Mouse (Mus musculus) megakaryocyte, adult 5-6 weeks (primary cell): ENCODE results near the gene Ecm2. TPM values are rescaled to one million over a fixed set of nuclear protein-coding genes. Genes with fewer than 3 reads are reported as not detected.

Experiments used
- ATAC-seq: 2 replicates; pipeline ENCODE4 v1.8.0; 2016; ENCODE audit warnings: mild to moderate bottlenecking, inconsistent platforms; ENCODE audit not compliant: poor library complexity, severe bottlenecking
- total RNA-seq, 2 experiments: library from RNA; stranded (forward) in 1 of 2; stranded (reverse) in 1 of 2; fragments of 153-499, 151-499 nt in 1 of 2; fragments of 221-1000, 200-1000 nt in 1 of 2; gene quantifications; 2 replicates each; pipeline versions ENCODE4 v1.2.3 to v1.2.4; 2015 to 2017

Ecm2 gene
- total RNA-seq (2015) (not detected in 2 replicates), total RNA-seq (2017) (0.07 TPM in 1 of 2 replicates, not detected in the other)

DNA sequence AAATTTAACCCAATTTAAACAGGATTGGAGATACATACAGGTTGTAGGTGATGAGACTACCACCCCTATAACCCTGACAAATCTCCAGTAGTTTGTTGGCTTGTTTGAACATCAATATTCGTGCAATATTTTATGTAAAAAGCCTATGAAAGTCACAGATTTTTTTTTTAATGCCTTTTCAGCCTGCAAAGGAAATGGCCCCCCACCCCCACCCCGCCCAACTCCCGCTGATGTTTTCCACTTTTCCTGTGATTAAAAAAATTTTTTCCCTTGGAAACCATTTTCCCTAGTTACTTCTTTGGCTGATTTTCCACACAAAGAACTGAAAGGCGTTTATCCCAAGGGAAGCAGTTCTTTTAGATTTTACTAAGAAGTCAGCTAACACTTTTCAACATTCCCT is at the start of gene Ecm2:
Gene Ecm2 (plus strand): TSS at position 301 of the 400 bp plus-strand sequence.
- no peak for ATAC-seq

DNA sequence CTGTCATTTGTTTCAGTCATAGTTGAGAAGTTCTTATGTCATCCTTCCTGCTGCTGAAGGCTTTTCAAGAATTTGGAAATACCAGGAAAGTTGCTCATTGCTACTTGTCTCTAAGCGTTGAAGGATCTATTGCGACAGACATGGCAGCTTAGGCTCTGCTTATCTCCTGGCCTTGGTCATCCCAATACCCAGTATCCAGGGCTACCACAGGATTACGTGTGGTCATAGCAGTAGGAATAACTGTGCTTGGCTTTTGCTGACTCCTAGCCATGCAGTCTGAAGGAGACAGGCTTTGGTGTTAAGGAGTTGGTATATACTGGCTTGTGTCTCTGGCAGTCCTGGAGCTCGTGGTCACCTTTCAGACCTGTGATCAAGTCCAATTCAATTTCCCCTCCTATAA is 44.3 kb upstream of the Ecm2 start:
- no peak for ATAC-seq

DNA sequence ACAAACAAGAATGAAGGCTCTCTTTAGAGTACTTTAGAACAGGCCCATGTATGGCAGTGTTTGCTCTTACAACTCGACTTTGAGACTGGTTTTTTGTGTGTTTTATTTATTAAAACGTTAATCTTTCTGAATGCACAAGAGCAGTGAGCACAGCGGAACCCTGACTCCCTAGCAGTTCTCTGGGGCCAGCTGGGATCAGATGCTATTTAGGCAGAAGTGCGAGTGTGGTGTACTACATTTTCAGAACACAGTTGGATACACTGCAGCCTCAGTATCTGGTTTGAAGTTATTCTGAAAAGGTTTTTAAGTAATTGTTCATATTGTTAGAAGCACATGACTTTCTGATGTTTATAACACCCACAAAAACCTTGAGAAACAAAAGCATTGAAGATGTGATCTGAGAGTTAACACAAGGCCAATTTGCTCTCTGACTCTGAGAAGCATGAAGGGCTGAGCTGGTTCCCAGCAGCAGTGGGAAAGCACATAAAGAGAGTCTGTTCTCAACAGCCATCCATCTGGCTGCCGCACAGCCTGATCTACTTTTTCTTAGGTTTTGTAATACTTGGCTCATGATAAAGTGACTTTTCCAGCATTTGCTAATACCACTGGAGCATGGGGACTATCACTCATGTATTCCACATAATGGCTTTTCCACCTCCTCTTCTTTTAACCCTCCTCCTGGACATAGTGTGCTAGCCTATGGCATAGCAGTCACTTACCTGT is 43.8 kb upstream of the Ecm2 start:
- no peak for ATAC-seq

DNA sequence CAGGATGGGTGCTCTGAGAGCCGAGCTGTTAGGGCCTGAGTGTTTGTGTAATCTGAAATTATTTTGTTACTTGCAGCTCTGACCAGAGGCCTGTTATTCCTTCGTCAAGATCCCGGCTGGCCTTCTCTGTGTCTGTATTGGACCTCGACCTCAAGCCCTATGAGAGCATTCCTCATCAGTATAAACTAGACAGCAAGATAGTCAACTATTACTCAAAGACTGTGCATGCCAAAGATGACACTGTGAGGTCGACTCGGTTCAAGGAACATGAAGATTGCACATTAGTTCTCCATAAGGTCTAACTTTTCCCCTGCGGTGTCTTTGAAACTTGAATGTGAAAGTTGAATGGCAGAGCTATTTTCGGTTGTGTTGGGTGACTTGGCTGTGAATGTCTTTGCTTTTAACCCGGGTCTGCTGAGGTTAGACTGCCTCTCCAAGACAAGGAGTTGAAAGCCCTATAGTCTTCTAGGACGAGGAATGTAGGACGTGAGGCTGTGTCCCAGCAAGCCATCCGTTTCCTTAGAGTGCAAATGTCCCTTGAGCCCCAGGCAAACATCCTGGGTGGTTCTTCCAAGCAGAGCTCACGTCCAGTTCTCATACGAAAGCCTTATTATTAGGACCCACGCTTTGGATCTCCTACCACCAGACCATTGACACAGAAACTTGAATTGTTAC is 43.0 kb upstream of the Ecm2 start:
- ATAC-seq = no peak

- no peak for ATAC-seq
These were observed 41.7 kb upstream of the Ecm2 start for GRCm38 (mm10) chr13:49462921-49463320.

GRCm38 (mm10) chr13:49465875-49466274 is 38.7 kb upstream of the Ecm2 start:
- ATAC-seq = no peak

GRCm38 (mm10) chr13:49466393-49467075 is 38.1 kb upstream of the Ecm2 start:
- ATAC-seq = no peak

GRCm38 (mm10) chr13:49467585-49467984 is 37.0 kb upstream of the Ecm2 start:
- ATAC-seq = no peak

GRCm38 (mm10) chr13:49469002-49469401 is 35.6 kb upstream of the Ecm2 start:
- no peak for ATAC-seq

GRCm38 (mm10) chr13:49470319-49470718 is 34.3 kb upstream of the Ecm2 start:
- ATAC-seq = no peak

DNA sequence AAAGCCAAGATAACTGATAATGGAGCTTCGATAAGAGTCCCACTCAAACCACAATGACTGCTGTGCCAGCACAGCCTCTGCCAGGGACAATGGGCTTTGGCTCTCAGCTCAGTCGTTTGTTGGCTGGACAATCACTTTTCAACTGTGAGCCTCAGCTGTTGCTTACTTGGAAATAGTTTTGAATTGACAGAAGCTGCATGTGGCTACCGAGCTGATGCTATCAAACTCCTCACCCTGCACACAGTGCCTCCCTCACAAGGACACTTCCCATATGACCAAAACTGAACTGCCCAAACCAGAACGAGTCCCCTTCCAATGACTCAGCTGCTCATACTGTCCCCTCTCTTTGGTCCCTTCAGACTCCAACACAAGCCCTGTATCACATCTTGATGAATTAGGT is 33.8 kb upstream of the Ecm2 start:
- ATAC-seq = no peak

- no peak for ATAC-seq
These were observed 32.5 kb upstream of the Ecm2 start for GRCm38 (mm10) chr13:49471981-49472675.

- ATAC-seq = no peak
These were observed 32.0 kb upstream of the Ecm2 start for GRCm38 (mm10) chr13:49472676-49473005.

- no peak for ATAC-seq
These were observed 26.7 kb upstream of the Ecm2 start for GRCm38 (mm10) chr13:49477887-49478286.

GRCm38 (mm10) chr13:49478851-49479374 is 25.7 kb upstream of the Ecm2 start:
- ATAC-seq = no peak

DNA sequence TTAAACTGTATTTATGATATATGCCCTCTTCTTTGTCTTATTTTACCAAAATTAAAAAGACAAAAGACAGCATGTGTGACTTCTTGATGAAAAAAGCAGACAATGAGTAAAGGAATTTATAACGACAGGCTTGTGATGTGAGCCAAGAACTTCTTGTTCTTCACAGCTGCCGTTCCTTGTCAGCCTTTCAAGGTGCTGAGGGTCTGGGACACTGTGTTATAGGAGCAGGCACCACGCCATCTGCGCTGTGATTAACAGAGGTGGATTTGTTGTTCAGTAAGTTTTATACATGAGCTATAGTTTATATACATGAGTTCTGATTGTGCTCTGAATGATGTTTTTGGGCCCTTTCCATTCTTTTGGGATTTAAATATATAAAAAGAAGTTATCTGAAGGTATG is 25.2 kb upstream of the Ecm2 start:
- ATAC-seq = no peak

DNA sequence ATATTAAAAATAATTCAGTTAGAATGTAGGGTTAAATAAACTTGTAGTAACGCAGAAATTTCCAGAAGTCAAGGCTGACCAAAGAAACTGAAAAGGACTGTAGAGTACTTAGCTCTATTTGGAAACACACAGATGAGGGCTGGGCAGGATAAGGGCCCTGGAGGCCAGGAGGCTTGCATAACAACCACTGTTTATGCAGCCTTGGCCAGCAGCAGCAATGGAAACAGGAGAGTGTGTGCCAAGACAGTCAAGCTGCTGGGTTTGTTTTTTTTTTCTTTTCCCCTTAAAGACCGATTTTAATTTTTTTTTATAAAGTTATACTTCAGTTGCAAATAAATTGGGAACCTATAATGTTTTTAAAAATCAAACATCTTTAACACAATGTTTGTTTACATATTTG is 24.6 kb upstream of the Ecm2 start:
- ATAC-seq = no peak

DNA sequence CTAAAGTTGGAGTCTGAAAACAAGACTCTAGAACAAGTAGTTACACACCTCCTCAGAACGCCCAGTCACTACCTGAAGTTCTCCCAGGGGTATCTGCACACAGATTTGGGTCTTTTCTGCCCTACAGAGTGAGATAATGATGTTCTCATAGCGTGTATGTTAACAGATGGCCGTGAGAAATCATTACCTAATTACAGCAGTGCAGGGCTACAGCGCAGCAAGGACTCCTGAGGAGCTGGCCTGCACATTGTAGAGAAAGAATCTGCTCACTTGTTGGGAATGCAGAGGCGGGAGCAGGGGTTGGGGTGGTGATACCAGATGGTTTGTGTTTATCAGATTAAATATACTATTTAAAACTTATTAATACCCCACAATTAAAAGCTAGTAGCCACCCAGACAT is 24.1 kb upstream of the Ecm2 start:
- no peak for ATAC-seq

DNA sequence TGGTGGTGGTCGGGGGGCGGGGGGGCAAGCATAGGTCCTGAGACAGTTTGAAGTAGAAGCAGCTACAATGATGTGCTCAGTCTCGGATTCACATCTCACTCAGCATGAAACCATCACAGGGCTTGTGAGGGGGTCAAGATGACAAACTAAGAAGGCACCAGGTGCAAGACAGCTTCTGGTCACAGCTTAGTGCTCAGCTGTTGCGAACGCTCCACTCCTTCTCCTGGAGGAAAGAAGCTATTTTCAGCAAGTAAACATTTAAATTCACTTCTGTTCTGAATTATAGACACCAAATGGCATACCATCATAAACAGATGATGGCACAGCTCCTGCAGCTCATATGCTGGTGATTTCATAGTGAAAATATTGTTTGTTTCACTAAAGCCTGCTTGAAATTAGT is 19.2 kb upstream of the Ecm2 start:
- ATAC-seq = no peak

DNA sequence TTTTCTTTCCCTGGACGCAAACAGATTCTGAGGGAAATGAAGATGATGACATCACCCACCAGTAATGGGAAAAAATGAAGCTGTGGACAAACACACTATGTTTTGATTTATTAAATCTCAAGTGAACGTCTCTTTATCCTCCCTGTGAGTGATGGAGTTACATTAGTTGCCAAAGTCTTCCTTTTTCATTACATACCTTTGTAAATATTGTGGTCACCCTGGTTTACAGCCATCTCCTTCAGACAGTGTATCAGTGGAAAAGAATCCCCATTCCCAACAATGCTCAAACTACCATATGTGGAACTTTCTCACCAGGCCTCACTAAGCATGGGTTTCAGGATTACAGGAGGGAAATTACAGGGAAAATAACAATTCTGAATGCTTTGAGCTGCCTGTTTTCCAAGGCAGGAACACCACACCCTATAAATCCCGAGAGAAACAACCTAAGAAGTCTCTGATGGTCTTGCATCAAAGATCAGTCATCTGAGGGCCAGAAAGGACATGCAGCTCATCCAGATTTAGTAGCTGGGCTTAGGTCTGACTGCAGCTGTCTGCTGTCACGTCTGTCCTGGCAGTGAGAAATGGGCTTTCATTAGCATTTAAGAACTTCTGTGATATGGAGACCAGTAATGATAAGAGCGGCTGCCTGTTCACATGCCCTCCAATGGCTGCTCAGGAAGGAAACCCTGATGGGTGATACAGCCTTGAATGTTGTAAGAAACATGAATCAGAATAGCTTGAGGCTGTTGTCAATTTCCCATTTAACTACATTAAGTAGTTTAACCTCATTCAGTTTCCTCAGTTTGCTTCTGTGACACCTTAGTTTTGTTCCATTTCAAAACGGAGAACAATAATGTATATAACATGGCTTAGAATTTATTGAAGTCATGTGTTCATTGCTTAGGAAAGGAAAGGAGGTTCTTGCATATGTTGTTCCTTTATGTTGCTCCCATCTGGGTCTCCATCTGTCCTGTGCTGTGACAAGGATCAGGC is 11.9 kb upstream of the Ecm2 start, which contains the start of gene Tes3-ps:
Gene Tes3-ps (plus strand): TSS at position 943 of the 993 bp plus-strand sequence.
- ATAC-seq = no peak
